Mouse (Mus musculus): ENCODE measurements around the gene Trio. TPM values are rescaled to one million over a fixed set of nuclear protein-coding genes. Genes with fewer than 3 reads are reported as not detected.

The Trio gene
- polyA plus RNA-seq, 1 experiment from 2014 or later = 25.5 TPM

GRCm38 (mm10) chr15:27681419-27682187 lies 344.0 kb downstream of the Trio start, which contains the start of gene Otulinl:
Gene Otulinl, minus strand, starts transcription at chr15:27681579.
- H3K27ac ChIP-seq = peak within 1 kb of the TSS; percentile 84

GRCm38 (mm10) chr15:27680997-27681396 lies 344.7 kb downstream of the Trio start:
- Histone ChIP-seq H3K27me3 (ENCODE audit: insufficient read depth, poor library complexity, severe bottlenecking) (peaks cover 25% of the 10 kb centered on the region), H3K4me1 (replicated peaks) (peaks cover 28% of the 10 kb centered on the region), H3K4me3 (peak overlapping the region; percentile 71), H3K36me3 (no peaks in the 10 kb centered on the region), H3K27ac (peak overlapping the region; percentile 84), H3K9me3 (no peaks in the 10 kb centered on the region)
- 3% methylated on average over 28 of the region's 28 CpGs for WGBS
- no peak for DNase-seq (ENCODE audit: low spot score)

More at GRCm38 (mm10) chr15:27681419-27682187, 344.0 kb downstream of the Trio start, which contains the start of gene Otulinl:
- H3K4me1 ChIP-seq (replicated peaks) = peaks cover 22% of the 10 kb centered on the region
- no peaks in the 10 kb centered on the region for H3K9me3 ChIP-seq
- DNase-seq (ENCODE audit: low spot score) = peak; percentile 93
- H3K27me3 ChIP-seq (ENCODE audit: insufficient read depth, poor library complexity, severe bottlenecking) = peaks cover 25% of the 10 kb centered on the region
- 2% methylated on average over 59 of the region's 59 CpGs for WGBS
- H3K4me3 ChIP-seq = peak within 1 kb of the TSS; percentile 71
- no peaks in the 10 kb centered on the region for H3K36me3 ChIP-seq

Other genes starting within 250 kb of the Trio start
- gene Dnah5, start 177.9 kb upstream of the Trio start, polyA plus RNA-seq (2016; fragmentation: Nextera tagmentation; extraction: Ambion mirVana) = 0.06 and 0.09 TPM in 2 replicates

Measured in hindbrain, embryonic 10.5 days (tissue).